In genomic region chr11:35437510-35437909, GRCm38 (mm10) we compare ENCODE assay signal across 24 mouse cellular contexts.
"Had no signal": no experiment of that assay in that cellular context is flagged by ENCODE, and none has a peak within 500 bp of the region (broad histone marks: within the 10 kb centered on the region; RNA-seq: fewer than 3 reads in every experiment).

No protein-coding gene starts in this region.

- H3K4me3 ChIP-seq: heart, embryonic 10.5 days; heart, embryonic 13.5 days; heart, embryonic 15.5 days; hindbrain, embryonic 13.5 days; hindbrain, embryonic 15.5 days; liver, embryonic 13.5 days; liver, embryonic 15.5 days had no signal

- H3K9me3 ChIP-seq: heart, embryonic 10.5 days; heart, embryonic 13.5 days; heart, embryonic 15.5 days; hindbrain, embryonic 13.5 days; hindbrain, embryonic 15.5 days; liver, embryonic 13.5 days; liver, embryonic 15.5 days had no signal

- DNase-seq: gastrocnemius, postnatal 14 days; gastrocnemius, postnatal 36 days; heart, adult 18-20 months; heart, postnatal 14 days; heart, postnatal 36 days; kidney, adult 18-20 months; kidney, adult 8-10 months; kidney, postnatal 14 days; kidney, postnatal 36 days; layer of hippocampus, adult 9-11 months; layer of hippocampus, postnatal 36 days; left cerebral cortex, postnatal 4 days; liver; liver, embryonic 13.5 days had no signal

- H3K4me2 ChIP-seq: heart, embryonic 13.5 days; heart, embryonic 15.5 days; hindbrain, embryonic 13.5 days; hindbrain, embryonic 15.5 days; liver, embryonic 11.5 days; liver, embryonic 13.5 days; liver, embryonic 15.5 days had no signal

- ATAC-seq: hindbrain, postnatal 0 days; intestine, postnatal 0 days had no signal

- H3K36me3 ChIP-seq: heart, embryonic 10.5 days; heart, embryonic 13.5 days; heart, embryonic 15.5 days; hindbrain, embryonic 13.5 days; hindbrain, embryonic 15.5 days; liver, embryonic 13.5 days; liver, embryonic 15.5 days had no signal

- H3K9ac ChIP-seq: heart, embryonic 13.5 days; heart, embryonic 15.5 days; hindbrain, embryonic 13.5 days; hindbrain, embryonic 15.5 days; liver, embryonic 13.5 days; liver, embryonic 15.5 days had no signal

- H3K4me1 ChIP-seq: heart, embryonic 15.5 days; liver, embryonic 13.5 days; liver, embryonic 15.5 days had no signal

- H3K27ac ChIP-seq: heart, embryonic 10.5 days; heart, embryonic 13.5 days; heart, embryonic 15.5 days; hindbrain, embryonic 13.5 days; hindbrain, embryonic 15.5 days; hindbrain, postnatal 0 days; kidney, postnatal 0 days; liver, embryonic 13.5 days; liver, embryonic 15.5 days had no signal

- H3K27me3 ChIP-seq: heart, embryonic 13.5 days; heart, embryonic 15.5 days; hindbrain, embryonic 15.5 days; liver, embryonic 13.5 days; liver, embryonic 15.5 days had no signal
